13 mouse cellular contexts compared by ENCODE assay signal in the genomic region with DNA sequence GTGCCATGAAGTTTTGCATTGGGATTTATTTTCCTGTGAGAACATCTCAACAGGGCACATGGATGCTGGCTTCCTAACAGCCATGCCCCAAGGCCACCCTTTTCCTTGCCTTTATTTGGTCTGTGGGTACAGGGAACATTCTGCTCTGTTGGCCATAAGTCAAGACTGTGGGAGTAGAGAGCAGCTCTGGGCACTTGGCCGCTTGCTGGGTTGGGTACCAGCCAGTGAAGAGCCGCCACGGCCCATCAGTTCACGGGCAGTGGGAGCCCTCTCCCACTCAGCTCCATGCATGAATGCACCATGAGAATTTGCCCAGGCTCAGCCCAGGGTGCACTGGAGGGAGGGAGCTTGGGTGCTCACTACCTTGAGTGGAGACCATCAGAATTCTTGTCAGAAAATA.
DNase-seq lines count a peak whose midpoint lies in the region; ATAC-seq and TF ChIP-seq lines count a peak whose summit lies in the region.
"Had no signal": no experiment of that assay in that cellular context is flagged by ENCODE, and none has a peak within 500 bp of the region (broad histone marks: within the 10 kb centered on the region; RNA-seq: fewer than 3 reads in every experiment).

No protein-coding gene starts in this region.

- peak; percentile 37 for DNase-seq in gastrocnemius, adult 2 months
- DNase-seq in gastrocnemius, adult 8-10 months (ENCODE audit: low spot score in 2 of 2) = no peak
- peak; percentile 78 for DNase-seq in Patski (ENCODE audit: low read depth, low spot score)
- peak; percentile 36 for DNase-seq in fat pad, adult 2 months (ENCODE audit: extremely low read depth, low read depth, low spot score)
- no peak for DNase-seq in thymus, postnatal 36 days
- no peak for DNase-seq in spleen, postnatal 14 days (ENCODE audit: low spot score in 2 of 2)
- DNase-seq: adrenal gland, adult 8-10 months; right cerebral cortex, postnatal 25 days had no signal

- H3K4me2 ChIP-seq in kidney, embryonic 14.5 days (replicated peaks; ENCODE audit: low read depth, low read length) = no peak overlapping the region
- H3K4me2 ChIP-seq in hindbrain, embryonic 12.5 days (replicated peaks) = no peak overlapping the region

- H3K9ac ChIP-seq in kidney, embryonic 14.5 days (ENCODE audit: low read depth, low read length) = no peak overlapping the region
- no peak overlapping the region for H3K9ac ChIP-seq in hindbrain, embryonic 12.5 days

- H3K9me3 ChIP-seq in kidney, embryonic 14.5 days (ENCODE audit: control insufficient read depth, low read length) = no peaks in the 10 kb centered on the region
- no peaks in the 10 kb centered on the region for H3K9me3 ChIP-seq in hindbrain, embryonic 12.5 days (replicated peaks)
- H3K9me3 ChIP-seq: G1E had no signal

- CTCF ChIA-PET in Patski (lab: Charles Lee) = interaction anchor here (0.9 to 1.2 kb wide), 3 partner anchors 11 to 60 kb away, joined by 3 to 7 read pairs (median 3); no protein-coding TSS in a partner anchor

- 55% methylated on average over 4 of the region's 4 CpGs for WGBS in kidney, embryonic 14.5 days
- WGBS in hindbrain, embryonic 12.5 days = 92% methylated on average over 4 of the region's 4 CpGs

- POLR2A ChIA-PET in Patski (lab: Charles Lee) = interaction anchor here (1.2 to 1.6 kb wide), 4 partner anchors 9 to 186 kb away, joined by 4 to 7 read pairs (median 5); no protein-coding TSS in a partner anchor

- no peak overlapping the region for H3K27ac ChIP-seq in gastrocnemius, adult 2 months
- H3K27ac ChIP-seq in kidney, embryonic 14.5 days (ENCODE audit: low read depth, low read length) = peak overlapping the region; percentile 17; the same call in 1 of the 2 replicates
- H3K27ac ChIP-seq in hindbrain, embryonic 12.5 days = no peak overlapping the region
- H3K27ac ChIP-seq: stomach, postnatal 0 days had no signal

- in situ Hi-C loops in Patski (cut with MboI; ENCODE audit: low pct_unique_long_range_greater_than_20kb) = loop anchor here (5.0 kb wide), 2 partner anchors 53 to 188 kb away; no protein-coding TSS in a partner anchor

- H3K27me3 ChIP-seq in Patski = no peaks in the 10 kb centered on the region
- no peaks in the 10 kb centered on the region for H3K27me3 ChIP-seq in kidney, embryonic 14.5 days (ENCODE audit: control insufficient read depth, insufficient read depth, low read length)
- H3K27me3 ChIP-seq in hindbrain, embryonic 12.5 days = no peaks in the 10 kb centered on the region

- H3K4me3 ChIP-seq in gastrocnemius, adult 2 months = no peak overlapping the region
- H3K4me3 ChIP-seq in kidney, embryonic 14.5 days (ENCODE audit: low read length) = no peak overlapping the region
- H3K4me3 ChIP-seq in hindbrain, embryonic 12.5 days = no peak overlapping the region

- intact Hi-C loops in gastrocnemius, adult 2 months (cut with DNase I) = no loop called here

- no peak for TF ChIP-seq CTCF in gastrocnemius, adult 2 months (IDR thresholded peaks at IDR 0.05)
- TF ChIP-seq CTCF in Patski (IDR thresholded peaks at IDR 0.05) = no peak

- ATAC-seq in Patski = peak; percentile 80
- ATAC-seq in kidney, embryonic 14.5 days (ENCODE audit: low FRiP score, low TSS enrichment) = peak; percentile 86
- ATAC-seq in hindbrain, embryonic 12.5 days (ENCODE audit: low FRiP score) = no peak
- ATAC-seq: intestine, postnatal 0 days had no signal

- H3K4me1 ChIP-seq in kidney, embryonic 14.5 days (ENCODE audit: control insufficient read depth, insufficient read depth, low read length) = peaks cover 5% of the 10 kb centered on the region; the same call in 1 of the 2 replicates
- no peaks in the 10 kb centered on the region for H3K4me1 ChIP-seq in hindbrain, embryonic 12.5 days

- H3K36me3 ChIP-seq in kidney, embryonic 14.5 days (ENCODE audit: control insufficient read depth, insufficient read depth, low read length) = no peaks in the 10 kb centered on the region
- H3K36me3 ChIP-seq in hindbrain, embryonic 12.5 days = no peaks in the 10 kb centered on the region
- H3K36me3 ChIP-seq: G1E had no signal

Comparison
In these comparisons a context has a peak if more than half of its experiments do, and no peak if none do; other contexts are left out.
1. DNase-seq: peak in gastrocnemius, adult 2 months (single experiment), Patski (single experiment) and fat pad, adult 2 months (single experiment); none in gastrocnemius, adult 8-10 months (0 of 2), thymus, postnatal 36 days (0 of 2) and spleen, postnatal 14 days (0 of 2).